Mouse (Mus musculus): ENCODE measurements at regions not wholly inside any gene's neighbourhood (a gene's known extent, or its start where the extent isn't known, plus 50 kb on each side); places are given as distances from the start of the nearest gene placed in this dataset.

- no peaks in the 10 kb centered on the region for H3K9me3 ChIP-seq (ENCODE audit: low read length)
- DNase-seq (ENCODE audit: low spot score) (no peak), ATAC-seq (no peak)
- H3K27me3 ChIP-seq (replicated peaks; ENCODE audit: insufficient read depth, low read length) = no peaks in the 10 kb centered on the region
- 34% methylated on average over 6 of the region's 6 CpGs for WGBS
- no peak overlapping the region for H3K4me3 ChIP-seq (ENCODE audit: low read depth, low read length)
- TF ChIP-seq EP300 (IDR thresholded peaks at IDR 0.05) = no peak
- no peak for TF ChIP-seq CTCF (IDR thresholded peaks at IDR 0.05)
- H3K36me3 ChIP-seq (ENCODE audit: insufficient read depth, low read length) = no peaks in the 10 kb centered on the region
- H3K4me2 ChIP-seq (replicated peaks; ENCODE audit: low read depth, low read length) = no peak overlapping the region
- H3K27ac ChIP-seq (ENCODE audit: low read length) = no peak overlapping the region
- H3K9ac ChIP-seq (replicated peaks; ENCODE audit: low read depth) = no peak overlapping the region
- no peaks in the 10 kb centered on the region for H3K4me1 ChIP-seq (ENCODE audit: insufficient read depth, low read depth, low read length)
Measured at GRCm38 (mm10) chr12:25256268-25256667, 159.3 kb upstream of the Id2 start.

GRCm38 (mm10) chr12:25254716-25255115 is 157.8 kb upstream of the Id2 start:
- Histone ChIP-seq H3K4me3 (ENCODE audit: low read depth, low read length) (no peak overlapping the region), H3K27ac (ENCODE audit: low read length) (no peak overlapping the region), H3K4me2 (replicated peaks; ENCODE audit: low read depth, low read length) (no peak overlapping the region), H3K9ac (replicated peaks; ENCODE audit: low read depth) (no peak overlapping the region), H3K9me3 (ENCODE audit: low read length) (no peaks in the 10 kb centered on the region), H3K27me3 (replicated peaks; ENCODE audit: insufficient read depth, low read length) (no peaks in the 10 kb centered on the region), H3K4me1 (ENCODE audit: insufficient read depth, low read depth, low read length) (no peaks in the 10 kb centered on the region), H3K36me3 (ENCODE audit: insufficient read depth, low read length) (no peaks in the 10 kb centered on the region)
- DNase-seq (ENCODE audit: low spot score) = no peak
- TF ChIP-seq CTCF (IDR thresholded peaks at IDR 0.05) (no peak), EP300 (IDR thresholded peaks at IDR 0.05) (no peak)
- ATAC-seq = no peak
- 56% methylated on average over 6 of the region's 6 CpGs for WGBS

GRCm38 (mm10) chr12:25252776-25253510 is 156.0 kb upstream of the Id2 start:
- no peak for TF ChIP-seq CTCF (IDR thresholded peaks at IDR 0.05)
- TF ChIP-seq EP300 (IDR thresholded peaks at IDR 0.05) = no peak
- Histone ChIP-seq H3K9ac (replicated peaks; ENCODE audit: low read depth) (no peak overlapping the region), H3K27me3 (replicated peaks; ENCODE audit: insufficient read depth, low read length) (no peaks in the 10 kb centered on the region), H3K4me1 (ENCODE audit: insufficient read depth, low read depth, low read length) (no peaks in the 10 kb centered on the region), H3K9me3 (ENCODE audit: low read length) (no peaks in the 10 kb centered on the region), H3K27ac (ENCODE audit: low read length) (no peak overlapping the region), H3K4me2 (replicated peaks; ENCODE audit: low read depth, low read length) (no peak overlapping the region), H3K36me3 (ENCODE audit: insufficient read depth, low read length) (no peaks in the 10 kb centered on the region), H3K4me3 (ENCODE audit: low read depth, low read length) (no peak overlapping the region)
- no peak for ATAC-seq
- 89% methylated on average over 6 of the region's 6 CpGs for WGBS
- no peak for DNase-seq (ENCODE audit: low spot score)

- TF ChIP-seq EP300 (IDR thresholded peaks at IDR 0.05) (no peak), CTCF (IDR thresholded peaks at IDR 0.05) (no peak)
- no peaks in the 10 kb centered on the region for H3K27me3 ChIP-seq (replicated peaks; ENCODE audit: insufficient read depth, low read length)
- no peak overlapping the region for H3K4me2 ChIP-seq (replicated peaks; ENCODE audit: low read depth, low read length)
- H3K9me3 ChIP-seq (ENCODE audit: low read length) = no peaks in the 10 kb centered on the region
- no peak; the same call in 1 of the 2 replicates for ATAC-seq
- no peaks in the 10 kb centered on the region for H3K4me1 ChIP-seq (ENCODE audit: insufficient read depth, low read depth, low read length)
- no peak overlapping the region for H3K9ac ChIP-seq (replicated peaks; ENCODE audit: low read depth)
- peak; percentile 35 for DNase-seq (ENCODE audit: low spot score)
- no peaks in the 10 kb centered on the region for H3K36me3 ChIP-seq (ENCODE audit: insufficient read depth, low read length)
- no peak overlapping the region for H3K27ac ChIP-seq (ENCODE audit: low read length)
- no peak overlapping the region for H3K4me3 ChIP-seq (ENCODE audit: low read depth, low read length)
- 67% methylated on average over 4 of the region's 4 CpGs for WGBS
Measured at GRCm38 (mm10) chr12:25251411-25252171, 154.7 kb upstream of the Id2 start.

- no peaks in the 10 kb centered on the region for H3K4me1 ChIP-seq (ENCODE audit: insufficient read depth, low read depth, low read length)
- ATAC-seq = no peak
- H3K36me3 ChIP-seq (ENCODE audit: insufficient read depth, low read length) = no peaks in the 10 kb centered on the region
- TF ChIP-seq CTCF (IDR thresholded peaks at IDR 0.05) = no peak
- WGBS = 56% methylated on average over 3 of the region's 3 CpGs
- no peak overlapping the region for H3K27ac ChIP-seq (ENCODE audit: low read length)
- no peak overlapping the region for H3K9ac ChIP-seq (replicated peaks; ENCODE audit: low read depth)
- no peak for DNase-seq (ENCODE audit: low spot score)
- no peak overlapping the region for H3K4me3 ChIP-seq (ENCODE audit: low read depth, low read length)
- no peaks in the 10 kb centered on the region for H3K9me3 ChIP-seq (ENCODE audit: low read length)
- H3K27me3 ChIP-seq (replicated peaks; ENCODE audit: insufficient read depth, low read length) = no peaks in the 10 kb centered on the region
- no peak overlapping the region for H3K4me2 ChIP-seq (replicated peaks; ENCODE audit: low read depth, low read length)
Measured at GRCm38 (mm10) chr12:25250881-25251280, 153.9 kb upstream of the Id2 start.

GRCm38 (mm10) chr12:25248681-25249366 is 151.9 kb upstream of the Id2 start:
- peak overlapping the region; percentile 32 for H3K27ac ChIP-seq (ENCODE audit: low read length)
- DNase-seq (ENCODE audit: low spot score) (peak; percentile 73), ATAC-seq (peak; percentile 70)
- peak overlapping the region; percentile 40 for H3K4me2 ChIP-seq (replicated peaks; ENCODE audit: low read depth, low read length)
- H3K9me3 ChIP-seq (ENCODE audit: low read length) = no peaks in the 10 kb centered on the region
- H3K36me3 ChIP-seq (ENCODE audit: insufficient read depth, low read length) = no peaks in the 10 kb centered on the region
- H3K9ac ChIP-seq (replicated peaks; ENCODE audit: low read depth) = no peak overlapping the region
- no peak overlapping the region for H3K4me3 ChIP-seq (ENCODE audit: low read depth, low read length)
- no peaks in the 10 kb centered on the region for H3K4me1 ChIP-seq (ENCODE audit: insufficient read depth, low read depth, low read length)
- no peaks in the 10 kb centered on the region for H3K27me3 ChIP-seq (replicated peaks; ENCODE audit: insufficient read depth, low read length)
- 26% methylated on average over 13 of the region's 13 CpGs for WGBS
- TF ChIP-seq CTCF (IDR thresholded peaks at IDR 0.05) (no peak), EP300 (IDR thresholded peaks at IDR 0.05) (no peak; the same call in 1 of the 2 replicates)

Measured in lung, postnatal 0 days (tissue).